Mouse (Mus musculus): ENCODE measurements around the gene Tshz2.

DNA sequence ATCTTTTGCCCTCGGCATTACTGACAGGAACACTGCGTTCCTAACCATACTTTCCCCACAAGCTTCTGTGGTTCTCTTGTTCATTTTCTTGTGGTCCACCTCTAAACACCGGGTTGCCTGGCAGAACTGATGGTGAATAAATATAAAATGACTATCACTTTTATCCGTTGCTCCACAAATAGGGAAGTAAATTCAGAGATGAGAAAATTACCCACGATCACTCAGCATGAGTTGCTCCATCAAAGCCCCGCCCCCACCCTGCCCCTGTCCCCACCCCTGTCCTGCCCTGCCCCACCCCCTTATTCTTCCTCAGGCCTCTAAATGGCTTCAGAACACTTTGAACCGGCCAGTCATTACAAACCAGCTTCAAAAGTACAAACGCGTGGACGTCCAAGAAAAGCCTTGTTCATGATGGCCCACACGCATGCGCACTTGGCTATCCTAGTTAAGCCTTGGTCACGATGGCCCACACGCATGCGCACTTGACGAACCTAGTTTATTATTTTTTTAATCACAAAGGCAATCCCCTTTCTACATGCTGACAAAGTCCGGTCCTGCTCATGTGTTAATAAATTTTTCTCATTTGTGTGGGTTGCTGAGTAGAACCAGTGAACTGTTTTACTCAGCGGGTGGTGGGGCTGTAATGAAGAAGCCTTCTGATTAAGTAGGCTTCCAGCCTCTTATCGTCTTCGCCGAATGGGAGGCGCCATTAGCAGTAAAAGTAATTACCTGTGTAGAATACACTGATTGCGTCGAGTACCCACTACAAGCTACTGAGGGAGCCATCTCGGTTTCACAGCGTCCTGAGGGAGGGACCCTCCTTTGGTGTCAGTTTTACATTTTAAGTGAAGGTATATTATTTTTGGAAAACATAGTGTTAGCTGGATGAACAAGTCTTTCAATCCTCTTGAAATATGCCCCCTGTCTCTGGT, 102.9 kb downstream of the Tshz2 start:
- TF ChIP-seq CTCF (IDR thresholded peaks at IDR 0.05) (no peak), EP300 (IDR thresholded peaks at IDR 0.05) (no peak)

All from lung, postnatal 0 days (tissue).